Mouse (Mus musculus): ENCODE measurements around the gene Hes5. TPM values are rescaled to one million over a fixed set of nuclear protein-coding genes. Genes with fewer than 3 reads are reported as not detected.

The Hes5 gene
- polyA plus RNA-seq (2012; rRNA removed), result 0.37 and 0.38 TPM in 2 replicates

DNA sequence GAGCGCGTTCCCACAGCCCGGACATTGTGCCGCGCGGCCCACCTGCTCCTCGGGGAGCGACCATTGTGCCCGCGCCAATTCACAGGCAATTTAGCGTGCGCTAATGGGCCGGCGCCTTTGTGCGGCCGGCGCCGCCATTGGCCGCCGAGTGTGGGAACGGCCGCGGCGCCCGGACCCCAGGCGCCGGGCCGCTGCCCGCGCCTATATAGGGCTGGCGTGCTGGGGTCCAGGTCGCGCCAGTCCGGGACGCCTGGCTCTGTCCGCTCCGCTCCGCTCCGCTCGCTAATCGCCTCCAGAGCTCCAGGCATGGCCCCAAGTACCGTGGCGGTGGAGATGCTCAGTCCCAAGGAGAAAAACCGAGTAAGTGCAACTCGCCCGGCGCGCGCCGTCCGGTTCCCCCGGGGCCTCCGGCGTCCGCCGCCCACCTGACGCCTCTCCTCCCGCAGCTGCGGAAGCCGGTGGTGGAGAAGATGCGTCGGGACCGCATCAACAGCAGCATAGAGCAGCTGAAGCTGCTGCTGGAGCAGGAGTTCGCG, at the start of gene Hes5:
Gene Hes5, plus strand, starts transcription at position 234 of the 536 bp plus-strand sequence.

DNA sequence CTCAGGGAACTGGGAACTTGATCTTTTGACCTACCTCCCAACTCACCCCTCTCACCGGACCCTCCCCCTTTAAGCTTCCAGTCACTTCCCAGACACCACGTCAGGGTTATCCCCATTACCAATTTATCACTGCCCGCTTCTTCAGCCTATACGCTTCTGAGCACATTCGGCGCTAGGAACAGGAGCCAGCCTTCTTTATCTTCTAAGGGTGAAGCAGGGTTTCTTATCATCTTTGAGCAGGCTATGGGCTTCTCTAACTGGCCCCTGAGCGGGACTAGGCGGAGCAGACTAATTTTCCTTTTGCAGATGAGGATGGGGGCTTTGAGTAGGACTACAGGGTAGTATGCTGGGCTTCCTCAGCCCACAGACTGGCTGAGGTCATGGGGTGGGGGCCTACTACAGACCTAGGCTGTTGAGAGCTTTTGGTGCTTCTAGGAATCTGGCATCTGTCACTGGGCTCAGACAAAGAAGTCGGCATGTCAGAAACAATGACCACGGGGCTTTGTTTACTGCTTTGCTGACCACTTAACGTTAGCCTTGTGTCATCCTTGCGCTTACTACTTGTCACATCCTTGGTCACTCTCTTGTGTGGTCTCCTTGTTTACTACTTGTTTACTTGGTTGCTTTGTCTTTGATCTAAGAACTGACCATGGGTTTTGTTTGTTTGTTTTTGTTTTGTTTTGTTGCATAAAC, 32.2 kb upstream of the Hes5 start, which contains the start of gene Tnfrsf14:
Gene Tnfrsf14, minus strand, starts transcription at position 169 of the 693 bp plus-strand sequence.

DNA sequence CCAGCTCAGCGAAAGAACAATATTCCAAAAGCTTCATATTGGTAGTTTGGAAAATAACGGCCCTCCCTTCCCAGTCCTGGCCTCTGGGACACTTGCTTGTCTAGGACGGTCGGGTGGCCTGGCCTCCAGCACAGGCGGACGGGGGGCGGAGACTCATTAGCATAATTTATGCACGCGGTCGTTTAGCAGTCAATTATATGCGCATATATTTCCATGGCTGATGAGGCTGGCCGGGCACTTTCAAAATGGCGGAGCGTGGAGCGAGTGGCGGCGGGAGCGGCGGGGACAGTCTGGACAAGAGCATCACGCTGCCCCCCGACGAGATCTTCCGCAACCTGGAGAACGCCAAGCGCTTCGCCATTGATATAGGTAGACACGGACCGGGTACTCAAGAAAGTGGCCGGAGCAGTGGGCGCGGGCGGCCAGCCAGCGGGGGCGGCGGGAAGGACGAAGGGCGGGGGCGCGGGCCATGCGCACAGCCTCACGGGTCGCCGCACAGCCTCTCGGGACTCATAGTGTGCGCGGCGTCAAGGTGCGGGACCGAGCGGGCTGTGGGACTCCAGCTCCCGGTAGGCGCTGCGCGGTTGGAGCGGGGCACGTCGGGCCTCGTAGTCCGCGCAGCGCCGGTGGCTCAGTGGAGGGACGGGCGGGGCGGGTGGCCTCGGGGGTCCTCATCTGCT, 3.3 kb downstream of the Hes5 start, which contains the start of gene Pank4:
Gene Pank4, plus strand, starts transcription at position 223 of the 680 bp plus-strand sequence.

Other genes with a start within 250 kb of the Hes5 start
- 7.5 and 8.8 TPM in 2 replicates for gene Ttc34, start 123.5 kb upstream of the Hes5 start, polyA plus RNA-seq (2012; rRNA removed)
- gene Mmel1, start 91.3 kb upstream of the Hes5 start, polyA plus RNA-seq (2012; rRNA removed), result 2.7 and 16.8 TPM in 2 replicates
- 19.6 and 39.4 TPM in 2 replicates for gene Fam213b, start 61.8 kb upstream of the Hes5 start, polyA plus RNA-seq (2012; rRNA removed)
- 30.3 and 34.4 TPM in 2 replicates for gene Tnfrsf14, start 32.4 kb upstream of the Hes5 start, polyA plus RNA-seq (2012; rRNA removed)
- 72.3 and 85.6 TPM in 2 replicates for gene Pank4, start 3.2 kb downstream of the Hes5 start, polyA plus RNA-seq (2012; rRNA removed)
- 57.4 and 58.2 TPM in 2 replicates for gene Plch2, start 95.9 kb downstream of the Hes5 start, polyA plus RNA-seq (2012; rRNA removed)
- gene Pex10, start 106.1 kb downstream of the Hes5 start, polyA plus RNA-seq (2012; rRNA removed), result 42.8 and 46.1 TPM in 2 replicates
- 57.3 and 64.1 TPM in 2 replicates for gene Rer1, start 125.5 kb downstream of the Hes5 start, polyA plus RNA-seq (2012; rRNA removed)
- 19.8 and 20.5 TPM in 2 replicates for gene Morn1, start 125.7 kb downstream of the Hes5 start, polyA plus RNA-seq (2012; rRNA removed)

Measured in ovary, adult 2 months (tissue).